In the genomic region with DNA sequence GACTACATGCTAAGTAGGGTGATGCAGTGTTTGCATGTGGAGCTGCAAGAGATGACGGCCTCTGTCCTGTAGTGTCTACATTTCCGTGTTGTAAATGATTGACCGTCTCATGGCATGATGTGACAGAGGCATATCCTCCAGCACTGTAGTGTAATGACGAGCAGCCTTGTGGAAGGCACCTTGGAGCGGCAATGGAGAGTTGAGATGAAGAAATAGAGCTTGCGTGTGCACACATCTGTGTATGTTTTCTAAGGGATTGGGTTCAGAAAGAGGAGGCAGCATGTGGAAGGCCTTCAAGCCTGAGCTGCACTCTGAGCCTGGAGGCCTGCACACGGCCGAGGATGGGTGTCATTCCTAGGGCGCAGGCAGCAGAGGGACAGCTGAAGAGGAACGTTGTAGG, we compare ENCODE assay signal across 25 mouse cellular contexts. TPM values are rescaled to one million over a fixed set of nuclear protein-coding genes. Genes with fewer than 3 reads are reported as not detected.
"Had no signal": no experiment of that assay in that cellular context is flagged by ENCODE, and none has a peak within 500 bp of the region (broad histone marks: within the 10 kb centered on the region; RNA-seq: fewer than 3 reads in every experiment).

No protein-coding gene starts in this region.

- DNase-seq: liver, embryonic 13.5 days; liver, postnatal 0 days; lung, adult 2 months; lung, postnatal 14 days; lung, postnatal 36 days; retina, postnatal 1 day; right cerebral cortex, adult 18-20 months; right cerebral cortex, postnatal 25 days; right cerebral cortex, postnatal 4 days; spleen, adult 18-20 months; thymus, adult 18-20 months; thymus, postnatal 14 days; thymus, postnatal 36 days had no signal

- ATAC-seq: liver, postnatal 0 days; lung, postnatal 0 days; midbrain, embryonic 13.5 days; midbrain, embryonic 15.5 days had no signal

- H3K4me3 ChIP-seq: liver, embryonic 13.5 days; liver, embryonic 15.5 days; lung, embryonic 15.5 days; megakaryocyte, embryonic 14.5 days; midbrain, embryonic 13.5 days; midbrain, embryonic 15.5 days; neural tube, embryonic 13.5 days; neural tube, embryonic 15.5 days; stomach, embryonic 15.5 days had no signal

- H3K4me2 ChIP-seq: liver, embryonic 13.5 days; liver, embryonic 15.5 days; lung, embryonic 15.5 days; midbrain, embryonic 13.5 days; midbrain, embryonic 15.5 days; neural tube, embryonic 13.5 days; neural tube, embryonic 15.5 days; stomach, embryonic 15.5 days had no signal

- H3K27me3 ChIP-seq: liver, embryonic 13.5 days; liver, embryonic 15.5 days; lung, embryonic 15.5 days; midbrain, embryonic 13.5 days; midbrain, embryonic 15.5 days; neural tube, embryonic 13.5 days; neural tube, embryonic 15.5 days; stomach, embryonic 15.5 days had no signal

- H3K27ac ChIP-seq: liver, embryonic 13.5 days; liver, embryonic 15.5 days; lung, embryonic 15.5 days; macrophage; midbrain, embryonic 13.5 days; midbrain, embryonic 15.5 days; neural tube, embryonic 13.5 days; neural tube, embryonic 15.5 days; stomach, embryonic 15.5 days had no signal

- H3K9ac ChIP-seq: liver, embryonic 13.5 days; liver, embryonic 15.5 days; liver, postnatal 0 days; lung, embryonic 15.5 days; midbrain, embryonic 13.5 days; midbrain, embryonic 15.5 days; neural tube, embryonic 13.5 days; neural tube, embryonic 15.5 days; stomach, embryonic 15.5 days had no signal

- H3K9me3 ChIP-seq: liver, embryonic 13.5 days; liver, embryonic 15.5 days; lung, embryonic 15.5 days; megakaryocyte, embryonic 14.5 days; midbrain, embryonic 13.5 days; midbrain, embryonic 15.5 days; neural tube, embryonic 13.5 days; neural tube, embryonic 15.5 days; stomach, embryonic 15.5 days had no signal

- H3K36me3 ChIP-seq: liver, embryonic 13.5 days; liver, embryonic 15.5 days had no signal

- H3K4me1 ChIP-seq: liver, embryonic 13.5 days; megakaryocyte, embryonic 14.5 days had no signal

RNA-seq across cellular contexts. Expression of gene Igfbp2, which starts 31.4 kb away (rescaled TPM):
- total RNA-seq: megakaryocyte progenitor cell, adult 5-6 weeks; monocyte, adult 5-6 weeks had no signal
- polyA plus RNA-seq: macrophage had no signal
